Mouse (Mus musculus) bone marrow, adult 2 months (tissue): ENCODE data around the gene Sgo2a. TPM values are rescaled to one million over a fixed set of nuclear protein-coding genes. Genes with fewer than 3 reads are reported as not detected.

ENCODE experiments used
- H3K27ac ChIP-seq: fragments of 200-500 bp; 2 replicates; pipeline ENCODE4 v1.5.1; 2012; ENCODE audit warnings: low read depth, mild to moderate bottlenecking, control low read depth, inconsistent platforms, low read length; ENCODE audit not compliant: control insufficient read depth, poor library complexity, insufficient read depth
- H3K4me1 ChIP-seq: fragments of 200-500 bp; 2 replicates; pipeline ENCODE4 v1.6.1; 2011; ENCODE audit warnings: low read length; ENCODE audit not compliant: control insufficient read depth, insufficient read depth
- H3K4me3 ChIP-seq: fragments of 200-500 bp; replicated peaks from 2 replicates; pipeline ENCODE3; 2011; ENCODE audit warnings: mild to moderate bottlenecking, low read depth, low read length, control low read depth; ENCODE audit not compliant: control insufficient read depth
- CTCF ChIP-seq: fragments of 200-500 bp; IDR thresholded peaks from 2 replicates; pipeline ENCODE4 v1.5.1; 2011; ENCODE audit warnings: low read length, control low read depth; ENCODE audit not compliant: control insufficient read depth, insufficient read depth
- POLR2A ChIP-seq: fragments of 200-500 bp; IDR thresholded peaks from 2 replicates; pipeline ENCODE4 v1.6.1; 2011; ENCODE audit warnings: low read depth, mild to moderate bottlenecking, control low read depth, low read length, borderline replicate concordance; ENCODE audit not compliant: control insufficient read depth
- WGBS: fragments of 180-500 bp; shearing (Covaris S2); methylation state at CpG from one replicate; pipeline ENCODE4 v1.1.7; 2018; 5-methylcytosine and 5-hydroxymethylcytosine counted together
- polyA plus RNA-seq: library from polyadenylated mRNA; stranded (reverse); fragments of >200 nt; gene quantifications from 2 replicates; pipeline ENCODE4 v1.2.4, GENCODE M21; 2011; ENCODE audit warnings: low replicate concordance; ENCODE audit not compliant: missing spikeins, insufficient read depth, insufficient read length

Gene Sgo2a
- polyA plus RNA-seq, 1 experiment, result 12.0 TPM

DNA sequence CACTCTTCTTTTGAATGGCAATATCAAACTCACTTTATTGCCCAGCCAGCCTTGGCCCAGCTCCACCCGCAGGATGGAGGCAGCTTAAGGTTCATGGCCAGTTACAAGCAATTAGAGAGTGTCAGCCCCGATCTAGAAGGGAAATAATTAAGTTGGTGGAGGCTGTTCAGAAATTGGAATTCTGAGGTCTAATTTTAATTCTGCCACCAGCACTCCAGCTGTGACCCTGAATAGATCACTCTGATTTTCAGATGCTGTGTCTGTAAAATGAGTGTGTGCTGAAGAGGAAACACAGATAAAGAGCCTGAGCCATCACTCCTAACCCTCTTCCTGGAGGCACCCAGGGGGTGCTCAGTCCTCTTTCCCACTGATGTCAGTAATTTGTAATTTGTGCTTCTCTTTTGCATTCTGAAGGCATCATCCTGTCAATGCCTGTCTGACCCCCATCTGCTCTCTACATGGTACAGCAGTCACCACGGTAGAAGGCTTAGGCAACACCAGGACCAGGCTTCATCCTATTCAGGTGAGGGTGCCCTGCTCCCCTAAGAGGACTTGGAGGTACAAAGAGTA is 51.0 kb downstream of the Sgo2a start:
- no peaks in the 10 kb centered on the region for H3K4me1 ChIP-seq
- WGBS, result 75% methylated on average over 3 of the region's 3 CpGs
- H3K27ac ChIP-seq, result no peak overlapping the region
- TF ChIP-seq CTCF, result no peak
- TF ChIP-seq POLR2A, result no peak
- H3K4me3 ChIP-seq, result no peak overlapping the region

DNA sequence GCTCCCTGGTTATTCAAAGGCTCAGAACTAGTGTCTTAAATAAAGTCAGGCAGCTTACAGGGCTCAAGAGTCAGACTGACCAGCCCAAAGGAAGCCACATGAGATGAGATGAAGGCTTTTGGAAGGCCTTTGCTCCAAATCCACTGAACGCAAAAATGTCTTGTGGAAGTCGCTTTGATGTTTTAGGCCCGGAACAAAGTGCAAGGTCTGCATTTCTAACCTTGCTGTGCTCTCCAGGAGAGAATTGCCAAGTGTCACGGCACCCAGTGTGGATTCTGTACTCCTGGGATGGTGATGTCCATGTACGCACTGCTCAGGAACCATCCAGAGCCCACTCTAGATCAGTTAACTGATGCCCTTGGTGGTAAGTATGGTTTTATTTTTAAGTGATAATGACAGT is 53.4 kb downstream of the Sgo2a start:
- Histone ChIP-seq H3K4me1 (no peaks in the 10 kb centered on the region), H3K27ac (no peak overlapping the region), H3K4me3 (no peak overlapping the region)
- no peak for TF ChIP-seq CTCF
- no peak for TF ChIP-seq POLR2A
- 84% methylated on average over 5 of the region's 5 CpGs for WGBS

DNA sequence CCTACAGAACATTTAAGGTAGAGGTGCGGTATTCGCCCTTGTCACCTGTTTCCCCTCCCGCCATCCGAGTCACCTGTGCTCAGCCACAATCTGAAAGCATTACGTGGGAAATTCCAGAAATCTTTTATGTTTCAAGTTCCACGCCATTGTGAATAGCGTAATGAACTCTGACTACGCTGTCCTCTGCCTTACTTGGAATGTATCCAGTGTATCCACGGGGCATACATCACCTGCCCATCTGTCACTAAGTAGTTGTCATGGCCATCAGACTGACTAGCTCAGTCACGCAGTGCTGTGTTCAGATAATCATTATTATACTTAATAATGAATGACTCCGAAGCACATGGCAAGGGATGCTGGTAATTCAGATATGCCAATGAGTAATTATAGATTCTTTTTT is 59.8 kb downstream of the Sgo2a start:
- no peak overlapping the region for H3K27ac ChIP-seq
- no peak for TF ChIP-seq CTCF
- TF ChIP-seq POLR2A, result no peak
- H3K4me3 ChIP-seq, result no peak overlapping the region
- 90% methylated on average over 11 of the region's 11 CpGs for WGBS
- no peaks in the 10 kb centered on the region for H3K4me1 ChIP-seq

DNA sequence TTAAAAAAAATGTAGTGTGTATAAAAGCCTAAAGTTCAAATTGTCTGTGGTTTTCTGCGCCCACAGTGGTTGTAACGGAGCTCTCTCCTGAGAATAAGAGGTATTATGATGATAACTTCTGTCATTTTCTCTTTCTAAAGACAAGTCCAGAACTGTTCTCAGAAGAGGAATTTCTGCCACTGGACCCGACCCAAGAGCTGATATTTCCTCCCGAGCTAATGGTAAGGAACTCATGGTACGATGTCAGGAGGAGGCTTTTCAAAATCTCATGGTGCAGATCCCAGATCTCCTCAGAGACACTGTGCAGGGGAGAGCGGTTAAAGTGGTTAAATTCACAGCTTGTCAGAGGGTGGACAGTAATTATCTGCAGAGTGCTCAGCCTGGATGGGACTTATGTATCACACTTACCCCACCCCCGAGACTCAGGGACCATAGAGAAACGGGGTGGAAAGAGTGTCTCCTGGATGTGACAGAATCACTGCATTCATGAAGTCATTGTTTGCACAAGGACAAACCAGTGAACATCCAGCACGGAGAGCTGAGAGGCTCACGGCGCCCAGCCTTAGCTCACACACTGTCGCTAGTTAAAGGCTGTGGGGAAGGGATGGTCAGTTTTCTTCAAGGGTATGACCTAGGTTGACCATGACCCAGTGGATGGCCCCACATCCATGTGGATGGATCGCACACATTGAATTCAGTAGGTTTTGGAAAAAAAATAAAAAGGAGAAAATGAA is 60.5 kb downstream of the Sgo2a start:
- Histone ChIP-seq H3K4me3 (no peak overlapping the region), H3K27ac (no peak overlapping the region), H3K4me1 (no peaks in the 10 kb centered on the region)
- no peak for TF ChIP-seq CTCF
- no peak for TF ChIP-seq POLR2A
- WGBS, result 78% methylated on average over 13 of the region's 13 CpGs

DNA sequence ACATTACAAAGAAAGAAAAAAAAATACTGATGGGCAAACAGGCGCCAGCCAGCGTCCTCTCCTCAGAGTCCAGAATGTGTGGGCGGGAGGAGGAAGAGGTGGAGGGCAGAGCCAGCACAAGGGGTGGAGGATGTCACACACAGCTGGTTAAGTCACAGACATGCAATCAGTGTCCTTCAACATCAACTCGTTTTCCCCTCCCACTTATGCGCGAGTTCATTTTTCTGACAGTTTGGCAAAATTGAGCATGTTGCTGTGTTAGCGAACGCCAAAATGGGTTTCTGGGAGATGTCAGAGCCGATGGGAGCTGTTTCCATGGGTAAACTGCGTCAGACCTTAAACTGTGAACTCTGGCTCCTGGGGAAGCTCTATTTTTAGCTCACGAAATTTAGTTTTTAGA is 61.2 kb downstream of the Sgo2a start:
- H3K4me3 ChIP-seq, result no peak overlapping the region
- TF ChIP-seq CTCF (no peak), POLR2A (no peak)
- 58% methylated on average over 11 of the region's 11 CpGs for WGBS
- no peak overlapping the region for H3K27ac ChIP-seq
- no peaks in the 10 kb centered on the region for H3K4me1 ChIP-seq

DNA sequence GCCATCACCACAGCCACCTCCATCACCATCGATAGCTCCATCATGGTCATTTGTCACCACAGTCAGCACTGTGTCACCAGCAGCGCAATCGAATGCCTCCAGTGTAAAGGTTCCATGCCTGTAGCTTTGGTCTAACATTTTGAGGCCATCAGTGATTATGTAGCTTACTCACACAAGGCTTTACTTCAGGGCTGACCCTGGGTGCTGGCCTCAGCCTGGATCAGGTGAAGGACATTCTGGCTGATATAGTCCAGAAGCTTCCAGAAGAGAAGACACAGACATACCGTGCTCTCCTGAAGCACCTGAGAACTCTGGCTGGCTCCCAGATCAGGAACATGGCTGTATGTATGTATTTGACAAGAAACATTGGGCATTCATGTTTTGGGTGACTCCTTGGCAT is 63.1 kb downstream of the Sgo2a start:
- H3K4me1 ChIP-seq, result no peaks in the 10 kb centered on the region

DNA sequence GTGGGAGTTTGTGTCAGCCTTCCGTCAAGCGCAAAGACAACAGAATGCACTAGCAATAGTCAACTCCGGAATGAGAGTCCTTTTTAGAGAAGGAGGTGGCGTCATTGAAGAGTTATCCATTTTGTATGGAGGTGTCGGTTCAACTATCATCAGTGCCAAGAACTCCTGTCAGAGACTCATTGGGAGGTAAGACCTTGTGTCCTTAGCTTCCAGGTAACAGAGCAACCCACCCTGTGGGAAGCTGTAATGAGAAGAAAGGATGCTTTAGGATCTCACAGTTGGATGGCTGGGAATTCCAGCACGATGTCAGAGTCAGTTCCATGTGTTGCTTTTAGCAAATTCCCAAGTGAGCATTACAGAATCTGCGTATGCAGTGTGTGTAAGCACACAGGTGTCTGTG is 66.4 kb downstream of the Sgo2a start:
- 88% methylated on average over 7 of the region's 7 CpGs for WGBS
- H3K27ac ChIP-seq, result no peak overlapping the region

More for the DNA sequence above, 63.1 kb downstream of the Sgo2a start:
- no peak overlapping the region for H3K4me3 ChIP-seq
- no peak for TF ChIP-seq POLR2A
- TF ChIP-seq CTCF, result no peak
- 87% methylated on average over 4 of the region's 4 CpGs for WGBS
- no peak overlapping the region for H3K27ac ChIP-seq

DNA sequence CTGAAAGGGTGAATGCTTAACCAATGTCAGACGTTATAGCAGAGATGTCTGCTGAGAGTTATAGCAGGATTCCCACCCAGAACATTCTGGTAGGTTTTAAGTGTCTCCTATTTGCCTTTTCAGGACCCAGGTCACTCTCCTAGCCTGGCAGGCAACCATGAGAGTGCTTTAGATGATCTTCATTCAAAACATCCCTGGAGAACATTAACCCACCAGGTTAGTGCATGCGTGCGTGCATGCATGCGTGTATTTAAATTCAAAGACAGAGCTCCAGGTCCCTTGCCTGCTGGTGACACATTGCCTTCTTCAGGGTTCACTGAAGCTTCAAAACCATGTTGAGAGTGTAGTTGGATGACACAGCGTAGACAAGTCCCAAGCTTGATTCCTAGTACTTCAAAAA is 69.4 kb downstream of the Sgo2a start:
- no peak for TF ChIP-seq POLR2A
- no peak for TF ChIP-seq CTCF
- WGBS, result 83% methylated on average over 5 of the region's 5 CpGs
- Histone ChIP-seq H3K4me3 (no peak overlapping the region), H3K4me1 (no peaks in the 10 kb centered on the region), H3K27ac (no peak overlapping the region)

More for the DNA sequence above, 66.4 kb downstream of the Sgo2a start:
- no peak overlapping the region for H3K4me3 ChIP-seq
- no peak for TF ChIP-seq POLR2A
- no peak for TF ChIP-seq CTCF
- no peaks in the 10 kb centered on the region for H3K4me1 ChIP-seq
